Mouse (Mus musculus) liver, postnatal 0 days (tissue): Measurements from ENCODE around the gene Slc8b1. TPM values are rescaled to one million over a fixed set of nuclear protein-coding genes. Genes with fewer than 3 reads are reported as not detected.

ENCODE experiments used
- ATAC-seq: fragments of 200-750 bp; cut with Nextera tagmentation; 2 replicates; pipeline ENCODE4 v1.8.0; 2017; ENCODE audit warnings: mild to moderate bottlenecking, moderate library complexity
- DNase-seq: peaks from one replicate; pipeline ENCODE4 v3.0.0-alpha.2; 2016
- H3K27ac ChIP-seq: fragments of 300-500 bp; sonication (generic); 2 replicates; pipeline ENCODE4 v1.5.1; 2014; ENCODE audit warnings: antibody characterized with exemption, moderate library complexity, mild to moderate bottlenecking, low read depth
- H3K27me3 ChIP-seq: fragments of 300-500 bp; sonication (generic); 2 replicates; pipeline ENCODE4 v1.6.1; 2014; ENCODE audit warnings: low read length, control low read depth, mixed read lengths; ENCODE audit not compliant: insufficient read depth
- H3K36me3 ChIP-seq: fragments of 300-500 bp; sonication (generic); replicated peaks from 2 replicates; pipeline ENCODE4 v1.6.1; 2014; ENCODE audit warnings: mild to moderate bottlenecking, control low read depth, low read length, moderate library complexity, mixed read lengths; ENCODE audit not compliant: insufficient read depth
- H3K4me1 ChIP-seq: fragments of 300-500 bp; sonication (generic); 2 replicates; pipeline ENCODE4 v1.6.1; 2014; ENCODE audit warnings: antibody characterized with exemption, mild to moderate bottlenecking, control low read depth; ENCODE audit not compliant: insufficient read depth
- H3K4me2 ChIP-seq: fragments of 300-500 bp; sonication (generic); 2 replicates; pipeline ENCODE4 v1.6.1; 2014; ENCODE audit warnings: low read depth, mild to moderate bottlenecking, low read length, moderate library complexity, mixed read lengths
- H3K4me3 ChIP-seq: fragments of 300-500 bp; sonication (generic); 2 replicates; pipeline ENCODE4 v1.5.1; 2014; ENCODE audit warnings: low read depth, low read length
- H3K9ac ChIP-seq: fragments of 300-500 bp; sonication (generic); replicated peaks from 2 replicates; pipeline ENCODE4 v1.6.1; 2014; ENCODE audit warnings: mild to moderate bottlenecking, moderate library complexity
- H3K9me3 ChIP-seq: fragments of 300-500 bp; sonication (generic); 2 replicates; pipeline ENCODE4 v1.6.1; 2016; ENCODE audit warnings: mild to moderate bottlenecking, control low read depth, low read length, mixed read lengths
- CTCF ChIP-seq: sonication (generic); IDR thresholded peaks from 2 replicates; pipeline ENCODE4 v1.5.1; 2016; ENCODE audit warnings: antibody characterized with exemption, low read depth
- EP300 ChIP-seq: IDR thresholded peaks from 2 replicates; pipeline ENCODE4 v1.6.1; 2016; ENCODE audit warnings: antibody characterized with exemption, low read depth, mild to moderate bottlenecking
- WGBS: fragments of 180-500 bp; shearing (Covaris S2); extraction: QIAGEN DNeasy Blood & Tissue Kit; methylation state at CpG from one replicate; pipeline ENCODE4 v1.1.7; 2014; ENCODE audit not compliant: insufficient replicate concordance; 5-methylcytosine and 5-hydroxymethylcytosine counted together
- polyA plus RNA-seq: library from polyadenylated mRNA; unstranded; fragments of >200 nt; fragmentation: Nextera tagmentation; extraction: Ambion mirVana; gene quantifications from 2 replicates; pipeline ENCODE4 v1.2.1, GENCODE M21; 2015

The Slc8b1 gene
- polyA plus RNA-seq, 1 experiment from 2014 or later: 15.3 TPM

GRCm38 (mm10) chr5:120576781-120577301, 65.9 kb downstream of the Slc8b1 start:
- H3K36me3 ChIP-seq: peaks cover 28% of the 10 kb centered on the region
- TF ChIP-seq EP300: no peak
- TF ChIP-seq CTCF: no peak
- ATAC-seq: peak; percentile 39
- no peaks in the 10 kb centered on the region for H3K27me3 ChIP-seq
- no peak for DNase-seq
- H3K4me2 ChIP-seq: peak overlapping the region; percentile 36
- no peak overlapping the region for H3K4me3 ChIP-seq
- H3K27ac ChIP-seq: peak overlapping the region; percentile 92
- WGBS: 41% methylated on average over 11 of the region's 11 CpGs
- H3K4me1 ChIP-seq: peaks cover 47% of the 10 kb centered on the region
- no peaks in the 10 kb centered on the region for H3K9me3 ChIP-seq
- peak overlapping the region; percentile 13; the same call in 1 of the 2 replicates for H3K9ac ChIP-seq

GRCm38 (mm10) chr5:120577935-120578441, 67.0 kb downstream of the Slc8b1 start:
- 30% methylated on average over 10 of the region's 10 CpGs for WGBS
- Histone ChIP-seq H3K36me3 (peaks cover 34% of the 10 kb centered on the region), H3K4me1 (peaks cover 50% of the 10 kb centered on the region), H3K9me3 (no peaks in the 10 kb centered on the region), H3K4me2 (peak overlapping the region; percentile 63), H3K27me3 (no peaks in the 10 kb centered on the region), H3K9ac (peak overlapping the region; percentile 58), H3K27ac (peak overlapping the region; percentile 92), H3K4me3 (peak overlapping the region; percentile 13; the same call in 1 of the 2 replicates)
- TF ChIP-seq CTCF: peak; percentile 77
- peak; percentile 45; the same call in 1 of the 2 replicates for TF ChIP-seq EP300
- peak; percentile 69 for ATAC-seq
- DNase-seq: peak; percentile 71

GRCm38 (mm10) chr5:120578504-120579081, 67.6 kb downstream of the Slc8b1 start:
- Histone ChIP-seq H3K4me3 (0 out of 2 replicates have a peak overlapping the region, but pooled peaks have one; percentile 13), H3K27me3 (no peaks in the 10 kb centered on the region), H3K36me3 (peaks cover 39% of the 10 kb centered on the region), H3K4me1 (peaks cover 50% of the 10 kb centered on the region), H3K9ac (peak overlapping the region; percentile 58), H3K27ac (peak overlapping the region; percentile 92), H3K9me3 (no peaks in the 10 kb centered on the region), H3K4me2 (peak overlapping the region; percentile 63)
- WGBS: 17% methylated on average over 12 of the region's 12 CpGs
- TF ChIP-seq CTCF (no peak), EP300 (no peak)
- DNase-seq (peak; percentile 75), ATAC-seq (peak; percentile 26)

DNA sequence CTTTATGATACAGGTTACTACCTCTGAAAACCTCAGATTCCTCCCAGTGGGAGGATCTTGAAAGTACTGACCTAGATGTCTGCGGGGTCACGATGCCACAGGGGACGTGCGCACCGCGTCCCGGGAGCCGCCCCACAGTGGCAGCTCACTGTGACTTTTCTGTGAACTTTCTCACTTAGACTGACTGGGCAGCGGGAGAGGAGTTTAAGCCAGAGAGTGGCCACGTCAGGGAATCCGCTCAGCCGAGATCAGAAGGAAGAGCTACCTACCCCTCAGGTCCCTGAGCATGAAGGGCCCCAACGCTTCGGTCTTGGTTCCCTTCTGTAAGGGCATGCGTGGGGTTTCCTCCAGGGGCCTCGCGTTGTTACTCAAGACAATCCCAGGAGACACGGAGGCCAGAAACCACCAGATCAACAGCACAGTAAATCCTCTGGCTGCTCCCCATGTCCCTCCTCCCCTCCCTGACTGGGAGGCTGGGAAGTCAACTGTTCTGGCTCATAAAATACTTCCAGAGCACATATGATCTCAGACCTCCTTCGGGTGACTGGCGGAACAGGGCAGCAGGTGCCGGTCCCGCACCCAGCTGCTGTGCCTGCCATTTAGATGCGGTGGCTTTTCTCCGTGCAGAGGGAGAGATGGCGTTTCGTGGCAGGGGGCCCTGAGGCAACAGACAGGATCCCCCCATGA, 68.4 kb downstream of the Slc8b1 start:
- Histone ChIP-seq H3K4me2 (peak overlapping the region; percentile 63), H3K4me1 (peaks cover 50% of the 10 kb centered on the region), H3K27me3 (no peaks in the 10 kb centered on the region), H3K4me3 (0 out of 2 replicates have a peak overlapping the region, but pooled peaks have one; percentile 10), H3K27ac (peak overlapping the region; percentile 92), H3K9me3 (no peaks in the 10 kb centered on the region), H3K9ac (peak overlapping the region; percentile 58), H3K36me3 (peaks cover 46% of the 10 kb centered on the region)
- WGBS: 39% methylated on average over 26 of the region's 26 CpGs
- TF ChIP-seq CTCF: no peak
- TF ChIP-seq EP300: no peak
- peak; percentile 60 for ATAC-seq
- DNase-seq: peak; percentile 55

DNA sequence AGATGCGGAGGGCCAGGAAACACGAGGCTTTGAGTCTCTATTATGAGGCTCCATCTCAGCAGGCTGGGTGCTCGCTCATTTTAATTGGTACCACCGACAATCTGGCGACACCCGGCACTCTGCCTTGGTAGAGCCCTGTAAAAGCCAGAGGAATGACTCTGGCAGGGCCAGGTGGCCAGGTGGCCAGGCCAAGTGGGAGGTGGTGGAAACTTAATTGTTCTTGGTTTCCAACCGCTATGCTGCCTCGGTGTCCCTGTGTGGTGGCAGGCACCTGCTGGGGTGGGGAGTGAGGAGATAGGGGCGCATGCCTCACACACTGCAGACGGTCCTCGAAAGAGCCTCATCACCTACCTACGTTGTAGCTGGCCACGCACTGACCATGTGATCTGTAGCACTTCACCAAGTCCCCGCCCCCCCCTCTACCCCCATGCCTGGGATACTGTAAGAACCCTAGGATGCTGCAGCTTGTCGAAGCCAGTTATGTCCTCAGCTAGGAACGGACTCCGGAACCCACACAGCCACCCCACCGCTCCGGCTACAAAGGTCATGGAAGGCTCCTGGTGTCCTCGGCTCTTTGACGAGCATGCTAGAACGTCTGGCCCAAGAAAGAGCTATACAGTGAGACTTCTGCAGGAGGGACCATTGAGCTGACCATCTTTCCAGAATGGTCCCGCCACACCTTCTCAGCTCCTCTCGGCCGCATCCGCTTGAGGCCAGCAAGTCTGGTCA, 69.1 kb downstream of the Slc8b1 start:
- Histone ChIP-seq H3K4me3 (no peak overlapping the region), H3K4me2 (peak overlapping the region; percentile 63), H3K36me3 (peaks cover 47% of the 10 kb centered on the region), H3K9me3 (no peaks in the 10 kb centered on the region), H3K9ac (no peak overlapping the region), H3K4me1 (peaks cover 55% of the 10 kb centered on the region), H3K27ac (peak overlapping the region; percentile 92), H3K27me3 (no peaks in the 10 kb centered on the region)
- TF ChIP-seq EP300 (no peak), CTCF (no peak)
- no peak for DNase-seq
- ATAC-seq: no peak
- 85% methylated on average over 26 of the region's 26 CpGs for WGBS
